Mouse (Mus musculus) brain, adult 2 months (tissue): ENCODE measurements around the gene Pira2.
"Not testable (repeated sequence)": the region's sequence is repeated elsewhere in the genome, so short reads cannot be mapped to it uniquely, and the experiment has no call there.

ENCODE experiments used
- DNase-seq: peaks from one replicate; pipeline ENCODE4 v3.0.0; 2011; ENCODE audit warnings: low read depth, low spot score

Gene Pira2

GRCm38 (mm10) chr7:3844951-3845350 is at the start of gene Pira2:
Gene Pira2, minus strand, starts transcription at chr7:3845051.
- not testable (repeated sequence) for DNase-seq

GRCm38 (mm10) chr7:3875032-3875431 is 30.2 kb upstream of the Pira2 start:
- DNase-seq = not testable (repeated sequence)

- not testable (repeated sequence) for DNase-seq
These were observed 7.0 kb downstream of the Pira2 start for GRCm38 (mm10) chr7:3837854-3838253.

GRCm38 (mm10) chr7:3830633-3831032 is 14.2 kb downstream of the Pira2 start:
- DNase-seq = not testable (repeated sequence)

GRCm38 (mm10) chr7:3825599-3825998 is 19.3 kb downstream of the Pira2 start, which contains the start of gene Gm15448:
Gene Gm15448, minus strand, starts transcription at chr7:3825687.
- not testable (repeated sequence) for DNase-seq

- not testable (repeated sequence) for DNase-seq
These were observed 32.9 kb downstream of the Pira2 start for GRCm38 (mm10) chr7:3811912-3812311.

- not testable (repeated sequence) for DNase-seq
These were observed 41.9 kb downstream of the Pira2 start for GRCm38 (mm10) chr7:3802935-3803334.

GRCm38 (mm10) chr7:3799940-3800339 is 44.9 kb downstream of the Pira2 start:
- not testable (repeated sequence) for DNase-seq

- not testable (repeated sequence) for DNase-seq
These were observed 48.6 kb downstream of the Pira2 start for GRCm38 (mm10) chr7:3796286-3796685.
